Mouse (Mus musculus) liver, embryonic 11.5 days (tissue): ENCODE measurements at regions not wholly inside any gene's neighbourhood (a gene's known extent, or its start where the extent isn't known, plus 50 kb on each side); places are given as distances from the start of the nearest gene placed in this dataset.

ENCODE experiments used
- ATAC-seq: fragments of 200-750 bp; cut with Nextera tagmentation; replicated peaks from 2 replicates; pipeline ENCODE4 v1.8.0; 2017; ENCODE audit warnings: moderate number of reproducible peaks, mild to moderate bottlenecking, moderate TSS enrichment, moderate library complexity; ENCODE audit not compliant: low FRiP score
- DNase-seq: peaks from one replicate; pipeline ENCODE4 v3.0.0-alpha.2; 2017; ENCODE audit warnings: low spot score
- H3K27ac ChIP-seq: fragments of 300-500 bp; sonication (generic); 2 replicates; pipeline ENCODE4 v1.5.1; 2014; ENCODE audit warnings: mild to moderate bottlenecking, low read depth, low read length, control low read depth
- H3K27me3 ChIP-seq: fragments of 300-500 bp; sonication (generic); replicated peaks from 2 replicates; pipeline ENCODE4 v1.6.1; 2014; ENCODE audit warnings: low read length, mixed read lengths; ENCODE audit not compliant: control insufficient read depth, insufficient read depth
- H3K36me3 ChIP-seq: fragments of 300-500 bp; sonication (generic); 2 replicates; pipeline ENCODE4 v1.6.1; 2014; ENCODE audit warnings: mild to moderate bottlenecking, low read length, moderate library complexity, mixed read lengths; ENCODE audit not compliant: control insufficient read depth, insufficient read depth
- H3K4me1 ChIP-seq: fragments of 300-500 bp; sonication (generic); replicated peaks from 2 replicates; pipeline ENCODE4 v1.6.1; 2014; ENCODE audit warnings: low read length, mixed read lengths; ENCODE audit not compliant: control insufficient read depth, insufficient read depth
- H3K4me2 ChIP-seq: fragments of 300-500 bp; sonication (generic); 2 replicates; pipeline ENCODE4 v1.6.1; 2014; ENCODE audit warnings: mild to moderate bottlenecking, control low read depth, moderate library complexity
- H3K4me3 ChIP-seq: fragments of 300-500 bp; sonication (generic); 2 replicates; pipeline ENCODE4 v1.5.1; 2014; ENCODE audit warnings: low read depth, low read length, control low read depth
- H3K9ac ChIP-seq: fragments of 300-500 bp; sonication (generic); 2 replicates; pipeline ENCODE4 v1.6.1; 2014; ENCODE audit warnings: low read depth, low read length, control low read depth
- H3K9me3 ChIP-seq: fragments of 300-500 bp; sonication (generic); 2 replicates; pipeline ENCODE4 v1.6.1; 2016; ENCODE audit warnings: low read length, inconsistent platforms, mixed read lengths; ENCODE audit not compliant: control insufficient read depth
- WGBS: fragments of 180-500 bp; shearing (Covaris S2); extraction: QIAGEN DNeasy Blood & Tissue Kit; methylation state at CpG from one replicate; pipeline ENCODE4 v1.1.7; 2014; 5-methylcytosine and 5-hydroxymethylcytosine counted together

- Histone ChIP-seq H3K4me2 (no peak overlapping the region), H3K36me3 (no peaks in the 10 kb centered on the region), H3K4me3 (no peak overlapping the region), H3K27me3 (no peaks in the 10 kb centered on the region), H3K9ac (no peak overlapping the region), H3K27ac (no peak overlapping the region), H3K9me3 (no peaks in the 10 kb centered on the region), H3K4me1 (no peaks in the 10 kb centered on the region)
- ATAC-seq (no peak), DNase-seq (no peak)
- 79% methylated on average over 8 of the region's 8 CpGs for WGBS
Measured at GRCm38 (mm10) chr13:39376677-39377076, 416.0 kb upstream of the Slc35b3 start.

GRCm38 (mm10) chr13:39376269-39376668, 415.6 kb upstream of the Slc35b3 start:
- H3K4me3 ChIP-seq = no peak overlapping the region
- WGBS = 86% methylated on average over 6 of the region's 6 CpGs
- no peak overlapping the region for H3K4me2 ChIP-seq
- DNase-seq = no peak
- no peak overlapping the region for H3K9ac ChIP-seq
- H3K27ac ChIP-seq = no peak overlapping the region
- no peaks in the 10 kb centered on the region for H3K9me3 ChIP-seq
- no peaks in the 10 kb centered on the region for H3K36me3 ChIP-seq
- H3K27me3 ChIP-seq = no peaks in the 10 kb centered on the region
- no peaks in the 10 kb centered on the region for H3K4me1 ChIP-seq
- no peak for ATAC-seq

GRCm38 (mm10) chr13:39372565-39372964, 411.9 kb upstream of the Slc35b3 start:
- DNase-seq (no peak), ATAC-seq (no peak)
- no peaks in the 10 kb centered on the region for H3K27me3 ChIP-seq
- H3K4me3 ChIP-seq = no peak overlapping the region
- no peaks in the 10 kb centered on the region for H3K9me3 ChIP-seq
- no peaks in the 10 kb centered on the region for H3K36me3 ChIP-seq
- no peak overlapping the region for H3K9ac ChIP-seq
- no peaks in the 10 kb centered on the region for H3K4me1 ChIP-seq
- no peak overlapping the region for H3K4me2 ChIP-seq
- 74% methylated on average over 3 of the region's 3 CpGs for WGBS
- no peak overlapping the region for H3K27ac ChIP-seq

GRCm38 (mm10) chr13:39363637-39364036, 403.0 kb upstream of the Slc35b3 start:
- 62% methylated on average over 4 of the region's 4 CpGs for WGBS
- Histone ChIP-seq H3K4me1 (no peaks in the 10 kb centered on the region), H3K9me3 (no peaks in the 10 kb centered on the region), H3K27me3 (no peaks in the 10 kb centered on the region), H3K9ac (no peak overlapping the region), H3K4me3 (no peak overlapping the region), H3K27ac (no peak overlapping the region), H3K36me3 (no peaks in the 10 kb centered on the region), H3K4me2 (no peak overlapping the region)
- ATAC-seq (no peak), DNase-seq (no peak)

- no peak for ATAC-seq
- 84% methylated on average over 13 of the region's 13 CpGs for WGBS
- Histone ChIP-seq H3K9ac (no peak overlapping the region), H3K9me3 (no peaks in the 10 kb centered on the region), H3K27me3 (no peaks in the 10 kb centered on the region), H3K4me2 (no peak overlapping the region), H3K27ac (no peak overlapping the region), H3K4me3 (no peak overlapping the region), H3K36me3 (no peaks in the 10 kb centered on the region), H3K4me1 (no peaks in the 10 kb centered on the region)
- no peak for DNase-seq
Measured at GRCm38 (mm10) chr13:39362536-39362935, 401.9 kb upstream of the Slc35b3 start.

- H3K9me3 ChIP-seq = no peaks in the 10 kb centered on the region
- H3K4me1 ChIP-seq = no peaks in the 10 kb centered on the region; the same call in 1 of the 2 replicates
- no peak overlapping the region for H3K9ac ChIP-seq
- H3K36me3 ChIP-seq = no peaks in the 10 kb centered on the region
- H3K4me2 ChIP-seq = no peak overlapping the region
- no peak for DNase-seq
- no peak overlapping the region for H3K4me3 ChIP-seq
- 46% methylated on average over 2 of the region's 2 CpGs for WGBS
- H3K27ac ChIP-seq = no peak overlapping the region
- no peaks in the 10 kb centered on the region for H3K27me3 ChIP-seq
- no peak for ATAC-seq
Measured at GRCm38 (mm10) chr13:39351606-39352005, 390.9 kb upstream of the Slc35b3 start.

GRCm38 (mm10) chr13:39350668-39351067, 390.0 kb upstream of the Slc35b3 start:
- Histone ChIP-seq H3K36me3 (no peaks in the 10 kb centered on the region), H3K27ac (no peak overlapping the region), H3K9me3 (no peaks in the 10 kb centered on the region), H3K27me3 (no peaks in the 10 kb centered on the region), H3K9ac (no peak overlapping the region), H3K4me2 (no peak overlapping the region), H3K4me1 (no peaks in the 10 kb centered on the region; the same call in 1 of the 2 replicates), H3K4me3 (no peak overlapping the region)
- 79% methylated on average over 12 of the region's 12 CpGs for WGBS
- no peak for ATAC-seq
- no peak for DNase-seq

GRCm38 (mm10) chr13:39347761-39348160, 387.1 kb upstream of the Slc35b3 start:
- Histone ChIP-seq H3K4me2 (no peak overlapping the region), H3K4me3 (no peak overlapping the region), H3K27me3 (no peaks in the 10 kb centered on the region), H3K9me3 (no peaks in the 10 kb centered on the region), H3K27ac (no peak overlapping the region), H3K36me3 (no peaks in the 10 kb centered on the region), H3K4me1 (no peaks in the 10 kb centered on the region; the same call in 1 of the 2 replicates), H3K9ac (no peak overlapping the region)
- DNase-seq (no peak), ATAC-seq (no peak)
- 83% methylated on average over 6 of the region's 6 CpGs for WGBS

- H3K36me3 ChIP-seq = no peaks in the 10 kb centered on the region
- H3K9me3 ChIP-seq = no peaks in the 10 kb centered on the region
- DNase-seq = no peak
- ATAC-seq = no peak
- no peak overlapping the region for H3K9ac ChIP-seq
- 42% methylated on average over 7 of the region's 7 CpGs for WGBS
- no peak overlapping the region for H3K4me2 ChIP-seq
- no peaks in the 10 kb centered on the region for H3K27me3 ChIP-seq
- H3K4me1 ChIP-seq = no peaks in the 10 kb centered on the region
- H3K27ac ChIP-seq = no peak overlapping the region
- H3K4me3 ChIP-seq = no peak overlapping the region
Measured at GRCm38 (mm10) chr13:39334874-39335273, 374.2 kb upstream of the Slc35b3 start.
